Mouse (Mus musculus) lung, embryonic 16.5 days (tissue): Measurements from ENCODE around the gene Pacsin2. TPM values are rescaled to one million over a fixed set of nuclear protein-coding genes. Genes with fewer than 3 reads are reported as not detected.
A peak's percentile ranks its signal among the peaks of the same experiment; 100 is the strongest.

Source experiments
- ATAC-seq: fragments of 200-750 bp; cut with Nextera tagmentation; 2 replicates; pipeline ENCODE4 v1.8.0; 2017; ENCODE audit warnings: low read depth, mild to moderate bottlenecking, moderate library complexity
- H3K27ac ChIP-seq: fragments of 300-500 bp; sonication (generic); 2 replicates; pipeline ENCODE4 v1.5.1; 2014; ENCODE audit warnings: mild to moderate bottlenecking, control low read depth, low read length
- H3K27me3 ChIP-seq: fragments of 300-500 bp; sonication (generic); 2 replicates; pipeline ENCODE4 v1.6.1; 2014; ENCODE audit warnings: low read depth, low read length, mixed read lengths; ENCODE audit not compliant: control insufficient read depth, insufficient read depth
- H3K36me3 ChIP-seq: fragments of 300-500 bp; sonication (generic); 2 replicates; pipeline ENCODE4 v1.6.1; 2014; ENCODE audit warnings: low read length; ENCODE audit not compliant: control insufficient read depth, insufficient read depth
- H3K4me1 ChIP-seq: fragments of 300-500 bp; sonication (generic); replicated peaks from 2 replicates; pipeline ENCODE4 v1.6.1; 2014; ENCODE audit warnings: low read length, mixed read lengths; ENCODE audit not compliant: control insufficient read depth, insufficient read depth
- H3K4me2 ChIP-seq: fragments of 300-500 bp; sonication (generic); 2 replicates; pipeline ENCODE4 v1.6.1; 2014; ENCODE audit warnings: low read depth, low read length, control low read depth
- H3K4me3 ChIP-seq: fragments of 300-500 bp; sonication (generic); 2 replicates; pipeline ENCODE4 v1.5.1; 2014; ENCODE audit warnings: mild to moderate bottlenecking, low read length, control low read depth
- H3K9ac ChIP-seq: fragments of 300-500 bp; sonication (generic); 2 replicates; pipeline ENCODE4 v1.6.1; 2014; ENCODE audit warnings: low read length, control low read depth
- H3K9me3 ChIP-seq: fragments of 300-500 bp; sonication (generic); 2 replicates; pipeline ENCODE4 v1.6.1; 2016; ENCODE audit warnings: low read length; ENCODE audit not compliant: control insufficient read depth
- WGBS: fragments of 180-500 bp; shearing (Covaris S2); extraction: QIAGEN DNeasy Blood & Tissue Kit; methylation state at CpG from one replicate; pipeline ENCODE4 v1.1.7; 2014; 5-methylcytosine and 5-hydroxymethylcytosine counted together
- polyA plus RNA-seq: library from polyadenylated mRNA; unstranded; fragments of >200 nt; fragmentation: Nextera tagmentation; extraction: Ambion mirVana; gene quantifications from 2 replicates; pipeline ENCODE4 v1.2.1, GENCODE M21; 2015

Gene Pacsin2
- polyA plus RNA-seq, 1 experiment from 2014 or later = 71.4 TPM

- 74% methylated on average over 5 of the region's 5 CpGs for WGBS
- H3K4me3 ChIP-seq = no peak overlapping the region
- H3K27me3 ChIP-seq = no peaks in the 10 kb centered on the region
- no peaks in the 10 kb centered on the region for H3K36me3 ChIP-seq
- H3K4me1 ChIP-seq = peaks cover 14% of the 10 kb centered on the region
- no peak overlapping the region for H3K9ac ChIP-seq
- no peak overlapping the region for H3K27ac ChIP-seq
- no peak overlapping the region for H3K4me2 ChIP-seq
- H3K9me3 ChIP-seq = no peaks in the 10 kb centered on the region
- ATAC-seq = no peak
These were observed 8.8 kb downstream of the Pacsin2 start for GRCm38 (mm10) chr15:83455637-83456036.

DNA sequence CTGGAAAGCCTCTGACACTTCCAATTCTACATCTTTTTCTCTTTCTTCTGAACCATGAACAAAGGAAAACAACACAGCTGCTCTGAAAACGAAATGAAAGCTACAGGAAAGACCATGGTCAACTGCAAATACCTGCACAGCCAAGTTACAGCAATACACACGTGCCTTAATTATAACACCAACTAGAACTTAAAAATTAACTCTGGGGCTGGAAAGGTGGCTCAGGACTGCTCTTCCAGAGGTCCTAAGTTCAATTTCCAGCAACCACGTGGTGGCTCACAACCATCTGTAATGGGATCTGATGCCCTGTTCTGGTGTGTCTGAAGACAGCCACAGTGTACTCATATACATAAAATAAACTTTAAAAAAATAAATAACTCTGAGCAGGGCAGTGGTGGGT lies 9.4 kb downstream of the Pacsin2 start:
- Histone ChIP-seq H3K9ac (no peak overlapping the region), H3K36me3 (no peaks in the 10 kb centered on the region), H3K9me3 (no peaks in the 10 kb centered on the region), H3K27ac (no peak overlapping the region), H3K4me2 (no peak overlapping the region), H3K4me1 (peaks cover 14% of the 10 kb centered on the region), H3K4me3 (no peak overlapping the region), H3K27me3 (no peaks in the 10 kb centered on the region)
- ATAC-seq = no peak
- WGBS = 76% methylated on average over 3 of the region's 3 CpGs

- WGBS = 82% methylated on average over 7 of the region's 7 CpGs
These were observed 10.0 kb downstream of the Pacsin2 start for GRCm38 (mm10) chr15:83454419-83454818.

DNA sequence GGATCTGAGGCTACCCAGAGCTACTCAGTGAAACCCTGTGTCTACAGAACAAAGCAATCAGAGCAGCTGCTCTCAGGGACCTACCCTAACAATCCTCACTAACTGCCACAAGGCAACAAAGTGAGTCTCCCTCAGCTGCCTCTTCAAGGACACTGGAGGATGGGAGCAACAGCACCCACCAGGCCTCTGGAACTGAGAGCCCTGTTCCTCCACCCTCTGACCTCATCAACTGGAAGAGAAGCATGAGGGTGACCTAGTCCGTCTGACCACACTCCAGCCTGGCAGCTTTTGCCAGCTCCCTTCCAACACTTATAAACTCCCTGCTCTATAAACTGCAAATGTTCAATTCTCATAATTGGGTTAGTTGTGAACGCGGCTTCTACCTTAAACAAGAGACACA lies 10.5 kb downstream of the Pacsin2 start:
- Histone ChIP-seq H3K4me1 (peaks cover 15% of the 10 kb centered on the region), H3K4me3 (no peak overlapping the region), H3K27me3 (no peaks in the 10 kb centered on the region), H3K36me3 (no peaks in the 10 kb centered on the region), H3K9ac (no peak overlapping the region), H3K9me3 (no peaks in the 10 kb centered on the region), H3K4me2 (no peak overlapping the region), H3K27ac (no peak overlapping the region)
- ATAC-seq = no peak
- 74% methylated on average over 3 of the region's 3 CpGs for WGBS

More at GRCm38 (mm10) chr15:83454419-83454818, 10.0 kb downstream of the Pacsin2 start:
- Histone ChIP-seq H3K27ac (no peak overlapping the region), H3K36me3 (no peaks in the 10 kb centered on the region), H3K27me3 (no peaks in the 10 kb centered on the region), H3K9ac (no peak overlapping the region), H3K9me3 (no peaks in the 10 kb centered on the region), H3K4me3 (no peak overlapping the region), H3K4me2 (no peak overlapping the region), H3K4me1 (peaks cover 14% of the 10 kb centered on the region)
- ATAC-seq = no peak

GRCm38 (mm10) chr15:83452219-83452760 lies 12.1 kb downstream of the Pacsin2 start:
- Histone ChIP-seq H3K4me3 (no peak overlapping the region), H3K27me3 (no peaks in the 10 kb centered on the region), H3K4me2 (no peak overlapping the region), H3K9ac (no peak overlapping the region), H3K36me3 (no peaks in the 10 kb centered on the region), H3K4me1 (peaks cover 31% of the 10 kb centered on the region), H3K9me3 (no peaks in the 10 kb centered on the region), H3K27ac (peak overlapping the region; percentile 69)
- 80% methylated on average over 7 of the region's 7 CpGs for WGBS
- ATAC-seq = no peak

- Histone ChIP-seq H3K27ac (peak overlapping the region; percentile 69), H3K9me3 (no peaks in the 10 kb centered on the region), H3K4me2 (no peak overlapping the region), H3K4me1 (peaks cover 37% of the 10 kb centered on the region), H3K4me3 (no peak overlapping the region), H3K36me3 (no peaks in the 10 kb centered on the region), H3K9ac (no peak overlapping the region; the same call in 1 of the 2 replicates), H3K27me3 (no peaks in the 10 kb centered on the region)
- WGBS = 49% methylated on average over 7 of the region's 7 CpGs
- ATAC-seq = peak; percentile 34
These were observed 12.7 kb downstream of the Pacsin2 start for GRCm38 (mm10) chr15:83451621-83452210.

- no peaks in the 10 kb centered on the region for H3K27me3 ChIP-seq
- peaks cover 54% of the 10 kb centered on the region for H3K4me1 ChIP-seq
- ATAC-seq = no peak
- no peaks in the 10 kb centered on the region for H3K36me3 ChIP-seq
- no peak overlapping the region for H3K27ac ChIP-seq
- no peak overlapping the region for H3K9ac ChIP-seq
- no peak overlapping the region for H3K4me3 ChIP-seq
- H3K9me3 ChIP-seq = no peaks in the 10 kb centered on the region
- no peak overlapping the region for H3K4me2 ChIP-seq
- 98% methylated on average over 2 of the region's 2 CpGs for WGBS
These were observed 14.4 kb downstream of the Pacsin2 start for GRCm38 (mm10) chr15:83450007-83450406.

DNA sequence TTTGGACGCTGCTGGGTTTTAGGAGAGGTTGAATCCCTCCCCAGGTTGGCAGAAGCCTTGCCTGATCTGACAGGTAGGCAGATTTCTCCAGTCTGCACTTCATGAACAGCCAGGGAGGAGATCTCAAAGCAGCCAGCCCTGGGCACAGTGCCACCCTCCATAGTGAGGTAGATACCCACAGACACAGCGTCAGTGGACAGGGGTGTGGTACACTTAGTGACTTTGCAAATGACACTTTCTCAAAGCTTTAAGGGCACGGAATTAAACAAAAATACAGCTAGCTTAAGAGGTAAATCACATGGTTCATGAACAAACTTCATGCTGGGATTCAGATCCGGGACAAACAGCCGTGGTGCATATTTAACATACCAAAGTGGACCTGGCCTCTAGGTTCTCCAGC lies 15.8 kb downstream of the Pacsin2 start:
- Histone ChIP-seq H3K9ac (no peak overlapping the region), H3K4me1 (peaks cover 63% of the 10 kb centered on the region), H3K4me3 (no peak overlapping the region), H3K4me2 (no peak overlapping the region), H3K27me3 (no peaks in the 10 kb centered on the region), H3K9me3 (no peaks in the 10 kb centered on the region), H3K27ac (0 out of 2 replicates have a peak overlapping the region, but pooled peaks have one; percentile 19), H3K36me3 (no peaks in the 10 kb centered on the region)
- WGBS = 40% methylated on average over 5 of the region's 5 CpGs
- no peak for ATAC-seq

DNA sequence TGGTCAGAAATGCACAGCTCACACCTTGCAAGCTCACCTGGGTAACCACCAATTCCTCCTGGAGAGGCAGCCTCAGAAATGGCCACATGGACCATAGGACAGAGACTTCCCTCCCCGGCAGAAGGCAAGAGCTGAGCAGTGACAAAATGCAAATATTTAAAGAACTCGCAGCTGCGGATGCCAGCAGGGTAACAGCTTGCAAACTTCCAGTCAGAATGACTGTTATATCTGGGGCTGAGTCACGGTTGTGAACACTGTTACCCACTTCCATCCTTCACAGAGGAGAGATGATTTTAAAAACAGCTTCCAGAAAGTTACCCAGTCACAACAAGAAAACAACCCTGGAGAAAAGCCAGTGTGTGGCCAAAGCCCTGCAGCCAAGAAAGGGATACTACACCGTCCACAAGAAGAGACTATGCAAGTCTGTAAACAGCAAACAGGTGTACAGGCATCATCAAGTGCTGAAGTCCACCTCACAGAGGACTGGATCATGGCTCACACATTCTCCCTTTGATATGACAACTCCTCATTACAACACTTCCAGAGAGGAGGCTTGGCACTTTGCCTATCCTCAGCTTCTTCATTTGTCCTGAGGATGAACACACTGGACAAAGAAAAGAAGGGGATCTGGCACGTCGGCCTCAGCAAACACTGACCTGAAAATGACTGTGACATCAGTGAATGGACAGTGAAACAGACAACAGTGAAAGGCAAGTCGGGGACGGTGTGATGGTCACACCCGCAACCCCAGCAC lies 16.4 kb downstream of the Pacsin2 start:
- H3K36me3 ChIP-seq = no peaks in the 10 kb centered on the region
- H3K27me3 ChIP-seq = no peaks in the 10 kb centered on the region
- peak overlapping the region; percentile 61 for H3K27ac ChIP-seq
- no peak overlapping the region for H3K4me2 ChIP-seq
- no peak for ATAC-seq
- H3K4me1 ChIP-seq = peaks cover 63% of the 10 kb centered on the region
- WGBS = 19% methylated on average over 10 of the region's 10 CpGs
- H3K4me3 ChIP-seq = no peak overlapping the region
- H3K9me3 ChIP-seq = no peaks in the 10 kb centered on the region
- no peak overlapping the region for H3K9ac ChIP-seq
